Mouse (Mus musculus): ENCODE measurements around the gene Lim2. TPM values are rescaled to one million over a fixed set of nuclear protein-coding genes. Genes with fewer than 3 reads are reported as not detected.

Gene Lim2
- polyA plus RNA-seq, 1 experiment from 2014 or later, result not detected

- 60% methylated on average over 4 of the region's 4 CpGs for WGBS
- no peak overlapping the region for H3K4me3 ChIP-seq
- no peaks in the 10 kb centered on the region for H3K4me1 ChIP-seq
- no peak overlapping the region for H3K9ac ChIP-seq
- no peaks in the 10 kb centered on the region for H3K36me3 ChIP-seq (replicated peaks)
- H3K27ac ChIP-seq, result no peak overlapping the region
- H3K9me3 ChIP-seq, result no peaks in the 10 kb centered on the region
- no peak for ATAC-seq (replicated peaks)
- H3K4me2 ChIP-seq, result no peak overlapping the region
- no peaks in the 10 kb centered on the region for H3K27me3 ChIP-seq (replicated peaks)
Measured at GRCm38 (mm10) chr7:43429500-43429899, 2.0 kb downstream of the Lim2 start.

DNA sequence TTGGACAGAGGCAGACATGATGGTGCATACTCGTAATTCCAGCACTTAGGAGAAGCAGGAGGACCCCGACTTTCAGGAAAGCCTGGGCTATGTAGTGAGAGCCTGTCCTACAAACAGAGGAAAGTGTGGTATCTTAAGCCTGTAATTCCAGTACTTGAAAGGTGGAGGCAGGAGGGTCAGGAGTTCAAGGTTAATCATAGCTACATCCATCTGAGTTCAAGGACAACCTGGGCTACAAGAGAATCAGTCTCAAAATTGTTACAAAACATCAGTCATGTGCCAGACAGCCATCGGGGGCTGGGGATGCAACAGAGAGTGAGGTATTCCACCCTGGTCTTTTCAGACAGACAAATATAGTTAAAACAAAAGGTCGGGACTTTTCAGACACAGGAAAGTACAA is 5.4 kb downstream of the Lim2 start:
- ATAC-seq (replicated peaks), result no peak
- no peaks in the 10 kb centered on the region for H3K9me3 ChIP-seq
- H3K4me3 ChIP-seq, result no peak overlapping the region
- no peak overlapping the region for H3K9ac ChIP-seq
- no peak overlapping the region for H3K4me2 ChIP-seq
- H3K27me3 ChIP-seq (replicated peaks), result no peaks in the 10 kb centered on the region
- H3K27ac ChIP-seq, result no peak overlapping the region
- H3K4me1 ChIP-seq, result no peaks in the 10 kb centered on the region
- no peaks in the 10 kb centered on the region for H3K36me3 ChIP-seq (replicated peaks)
- 82% methylated on average over 4 of the region's 4 CpGs for WGBS

DNA sequence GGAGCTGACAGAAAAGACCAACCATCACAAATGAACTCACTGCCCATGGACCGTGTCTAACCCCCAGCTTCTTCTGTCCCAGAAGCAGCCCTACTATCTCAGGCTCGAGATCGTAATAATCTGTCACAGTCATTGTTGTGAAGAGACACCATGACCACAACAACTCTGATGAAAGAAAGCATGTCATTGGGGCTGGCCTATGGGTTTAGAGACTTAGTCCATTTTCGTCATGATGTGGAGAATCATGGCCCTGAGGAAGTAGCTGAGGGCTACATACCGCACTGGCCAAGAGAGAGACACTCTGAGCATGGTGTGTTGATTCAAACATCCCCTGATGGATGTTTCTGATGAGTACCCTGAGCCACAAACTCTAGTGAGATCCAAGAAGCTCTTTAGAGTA is 7.2 kb downstream of the Lim2 start:
- no peak overlapping the region for H3K9ac ChIP-seq
- ATAC-seq (replicated peaks), result no peak

GRCm38 (mm10) chr7:43436341-43437255 is 9.1 kb downstream of the Lim2 start, which contains the start of gene Nkg7:
Gene Nkg7, plus strand, starts transcription at chr7:43437073.
- H3K27ac ChIP-seq, result no peak within 1 kb of the TSS
- no peaks in the 10 kb centered on the region for H3K9me3 ChIP-seq
- H3K4me3 ChIP-seq, result no peak within 1 kb of the TSS
- no peak for ATAC-seq (replicated peaks)
- WGBS, result 79% methylated on average over 10 of the region's 10 CpGs
- H3K4me1 ChIP-seq, result no peaks in the 10 kb centered on the region
- H3K9ac ChIP-seq, result no peak within 1 kb of the TSS
- H3K27me3 ChIP-seq (replicated peaks), result no peaks in the 10 kb centered on the region
- no peaks in the 10 kb centered on the region for H3K36me3 ChIP-seq (replicated peaks)
- H3K4me2 ChIP-seq, result no peak within 1 kb of the TSS

More for the DNA sequence above, 7.2 kb downstream of the Lim2 start:
- H3K36me3 ChIP-seq (replicated peaks), result no peaks in the 10 kb centered on the region
- no peak overlapping the region for H3K27ac ChIP-seq
- no peak overlapping the region for H3K4me2 ChIP-seq
- WGBS, result 85% methylated on average over 5 of the region's 5 CpGs
- no peak overlapping the region for H3K4me3 ChIP-seq
- no peaks in the 10 kb centered on the region for H3K4me1 ChIP-seq
- H3K27me3 ChIP-seq (replicated peaks), result no peaks in the 10 kb centered on the region
- no peaks in the 10 kb centered on the region for H3K9me3 ChIP-seq

DNA sequence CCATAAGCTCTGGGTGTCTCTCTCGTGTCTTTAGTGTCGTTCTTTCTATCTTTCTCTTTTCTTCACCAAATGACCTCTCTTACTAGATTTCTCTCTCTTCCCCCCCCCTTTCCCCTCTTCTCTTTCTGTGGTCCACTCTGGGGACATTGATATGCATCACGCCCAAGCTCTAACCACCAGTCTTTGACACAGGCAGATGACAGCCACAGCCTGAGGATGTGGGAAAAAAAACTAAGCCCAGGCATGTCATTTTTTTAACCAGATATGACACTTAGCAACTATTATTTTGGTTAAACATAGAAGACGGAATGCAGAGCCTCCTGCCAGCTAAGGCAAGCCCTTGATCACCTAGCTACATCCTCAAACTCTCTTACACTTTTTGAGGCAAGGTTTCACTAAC is 11.1 kb downstream of the Lim2 start:
- ATAC-seq (replicated peaks), result no peak
- Histone ChIP-seq H3K4me2 (no peak overlapping the region), H3K4me1 (peaks cover 10% of the 10 kb centered on the region), H3K9ac (no peak overlapping the region), H3K4me3 (no peak overlapping the region), H3K36me3 (replicated peaks) (no peaks in the 10 kb centered on the region), H3K9me3 (no peaks in the 10 kb centered on the region), H3K27ac (no peak overlapping the region), H3K27me3 (replicated peaks) (no peaks in the 10 kb centered on the region)
- 83% methylated on average over 4 of the region's 4 CpGs for WGBS

DNA sequence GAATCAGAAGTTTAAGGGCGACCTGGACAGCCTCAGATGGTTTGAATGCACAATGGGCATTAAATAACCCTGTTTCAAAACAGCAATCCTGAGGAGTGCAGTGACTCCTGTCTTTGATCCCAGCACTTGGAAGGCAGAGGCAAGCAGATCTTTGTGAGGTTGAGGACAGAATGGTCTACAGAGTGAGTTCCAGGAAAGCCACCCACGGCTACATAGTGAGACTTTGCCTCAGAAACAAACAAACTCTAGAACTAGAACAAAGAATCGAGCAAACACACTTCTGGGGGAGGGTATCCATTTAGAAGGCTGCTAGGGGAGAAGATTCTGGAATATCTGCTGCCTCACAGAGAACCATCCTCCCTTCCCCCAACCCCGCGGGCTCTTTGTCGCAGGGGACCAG is 13.0 kb downstream of the Lim2 start, which contains the start of gene Cldnd2:
Cldnd2 (plus strand) TSS at position 301 of the 400 bp plus-strand sequence.
- 83% methylated on average over 6 of the region's 6 CpGs for WGBS
- no peak within 1 kb of the TSS for H3K4me3 ChIP-seq
- no peaks in the 10 kb centered on the region for H3K36me3 ChIP-seq (replicated peaks)
- no peak for ATAC-seq (replicated peaks)
- no peaks in the 10 kb centered on the region for H3K9me3 ChIP-seq
- H3K27me3 ChIP-seq (replicated peaks), result no peaks in the 10 kb centered on the region
- H3K4me2 ChIP-seq, result no peak within 1 kb of the TSS
- H3K27ac ChIP-seq, result no peak within 1 kb of the TSS
- peaks cover 21% of the 10 kb centered on the region for H3K4me1 ChIP-seq
- H3K9ac ChIP-seq, result no peak within 1 kb of the TSS

GRCm38 (mm10) chr7:43441071-43441470 is 13.6 kb downstream of the Lim2 start:
- 84% methylated on average over 3 of the region's 3 CpGs for WGBS
- no peak overlapping the region for H3K4me3 ChIP-seq
- no peaks in the 10 kb centered on the region for H3K36me3 ChIP-seq (replicated peaks)
- H3K4me2 ChIP-seq, result no peak overlapping the region
- H3K27ac ChIP-seq, result no peak overlapping the region
- H3K9me3 ChIP-seq, result no peaks in the 10 kb centered on the region
- H3K4me1 ChIP-seq, result peaks cover 21% of the 10 kb centered on the region
- no peak overlapping the region for H3K9ac ChIP-seq
- no peaks in the 10 kb centered on the region for H3K27me3 ChIP-seq (replicated peaks)
- no peak for ATAC-seq (replicated peaks)

DNA sequence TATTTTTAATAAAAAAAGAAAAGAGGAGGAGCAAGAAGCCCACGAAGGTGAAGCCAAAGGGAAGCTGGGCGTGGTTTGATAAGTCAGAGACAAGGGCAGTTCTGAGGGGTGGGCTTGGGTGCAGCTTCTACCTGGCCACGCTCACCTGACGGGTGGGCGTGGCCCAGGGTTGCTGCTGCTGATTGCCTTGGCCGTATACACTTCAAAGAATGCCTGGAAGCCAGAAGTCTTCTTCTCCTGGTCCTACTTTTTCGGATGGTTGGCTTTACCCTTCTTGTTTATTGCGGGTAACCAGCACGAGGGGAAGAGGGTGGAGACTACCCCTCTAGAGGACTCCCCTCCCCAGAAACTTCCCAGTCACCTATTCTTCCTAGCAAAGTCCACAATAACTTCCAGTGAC is 15.2 kb downstream of the Lim2 start:
- peak; percentile 2; the same call in 1 of the 2 replicates for ATAC-seq (replicated peaks)
- no peaks in the 10 kb centered on the region for H3K27me3 ChIP-seq (replicated peaks)
- no peaks in the 10 kb centered on the region for H3K9me3 ChIP-seq
- peaks cover 21% of the 10 kb centered on the region for H3K4me1 ChIP-seq
- H3K9ac ChIP-seq, result peak overlapping the region; percentile 53
- H3K36me3 ChIP-seq (replicated peaks), result no peaks in the 10 kb centered on the region
- H3K4me2 ChIP-seq, result peak overlapping the region; percentile 69
- WGBS, result 10% methylated on average over 9 of the region's 9 CpGs
- peak overlapping the region; percentile 48 for H3K4me3 ChIP-seq
- peak overlapping the region; percentile 86 for H3K27ac ChIP-seq

GRCm38 (mm10) chr7:43443126-43443916 is 15.9 kb downstream of the Lim2 start:
- peak overlapping the region; percentile 69 for H3K4me2 ChIP-seq
- H3K4me3 ChIP-seq, result peak overlapping the region; percentile 48
- H3K9ac ChIP-seq, result peak overlapping the region; percentile 53
- peak overlapping the region; percentile 86 for H3K27ac ChIP-seq
- WGBS, result under 1% methylated on average over 36 of the region's 36 CpGs
- no peaks in the 10 kb centered on the region for H3K36me3 ChIP-seq (replicated peaks)
- no peaks in the 10 kb centered on the region for H3K27me3 ChIP-seq (replicated peaks)
- H3K4me1 ChIP-seq, result peaks cover 21% of the 10 kb centered on the region
- ATAC-seq (replicated peaks), result peak; percentile 85
- no peaks in the 10 kb centered on the region for H3K9me3 ChIP-seq

DNA sequence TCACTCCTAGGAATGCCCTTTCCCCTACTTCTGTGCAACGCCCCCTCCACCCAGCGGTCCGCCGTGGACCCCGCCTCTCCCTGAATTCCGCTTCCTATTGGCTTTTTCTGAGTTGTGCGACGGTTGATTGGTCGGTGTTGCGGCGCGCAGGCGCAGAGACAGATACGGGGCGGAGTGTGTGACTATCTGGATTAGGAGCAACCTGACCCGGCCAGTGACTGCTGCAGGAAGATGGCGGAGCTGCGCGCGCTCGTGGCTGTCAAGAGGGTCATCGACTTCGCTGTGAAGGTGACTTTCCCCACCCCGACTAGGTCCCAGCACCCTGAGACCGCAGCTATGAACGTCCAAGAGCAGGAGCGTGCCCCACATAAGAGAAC is 16.4 kb downstream of the Lim2 start, which contains the start of the genes Etfb and Gm45233:
Etfb (plus strand) TSS at position 167 of the 377 bp plus-strand sequence.
Gm45233 (plus strand) TSS at position 212 of the 377 bp plus-strand sequence.
- Histone ChIP-seq H3K9ac (peak within 1 kb of the TSS; percentile 53), H3K4me3 (peak within 1 kb of the TSS; percentile 48), H3K9me3 (no peaks in the 10 kb centered on the region), H3K4me2 (peak within 1 kb of the TSS; percentile 69), H3K27ac (peak within 1 kb of the TSS; percentile 86), H3K4me1 (peaks cover 21% of the 10 kb centered on the region), H3K27me3 (replicated peaks) (no peaks in the 10 kb centered on the region), H3K36me3 (replicated peaks) (no peaks in the 10 kb centered on the region)
- peak; percentile 97 for ATAC-seq (replicated peaks)
- WGBS, result under 1% methylated on average over 27 of the region's 27 CpGs

DNA sequence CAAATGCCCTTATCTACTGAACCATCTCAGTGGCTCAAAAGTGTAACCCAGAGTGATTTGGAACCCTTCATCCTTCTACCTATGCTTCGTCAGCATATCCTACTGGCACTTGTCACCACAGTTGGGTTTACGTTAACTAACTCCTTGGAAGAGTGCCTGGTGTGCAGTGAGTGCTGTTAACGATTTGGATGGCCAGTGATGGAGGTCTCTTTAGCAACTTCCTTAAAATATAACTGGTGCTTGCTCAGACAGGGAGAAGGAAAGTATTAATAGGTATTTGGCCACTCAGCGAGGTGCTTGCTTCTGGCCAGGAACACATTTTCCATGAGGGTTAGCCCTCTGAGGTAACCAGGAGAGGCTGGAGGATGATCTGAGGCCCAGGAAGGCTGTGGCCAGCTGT is 20.3 kb downstream of the Lim2 start:
- Histone ChIP-seq H3K4me1 (peaks cover 14% of the 10 kb centered on the region), H3K9ac (no peak overlapping the region), H3K27ac (no peak overlapping the region), H3K27me3 (replicated peaks) (no peaks in the 10 kb centered on the region), H3K9me3 (no peaks in the 10 kb centered on the region), H3K4me2 (no peak overlapping the region), H3K4me3 (no peak overlapping the region), H3K36me3 (replicated peaks) (0 out of 2 replicates have a peak, but pooled peaks cover 1% of the 10 kb centered on the region)
- 93% methylated on average over 4 of the region's 4 CpGs for WGBS
- no peak for ATAC-seq (replicated peaks)

- Histone ChIP-seq H3K27me3 (replicated peaks) (no peaks in the 10 kb centered on the region), H3K4me1 (peaks cover 11% of the 10 kb centered on the region), H3K4me2 (no peak overlapping the region), H3K9me3 (no peaks in the 10 kb centered on the region), H3K4me3 (no peak overlapping the region), H3K9ac (no peak overlapping the region), H3K36me3 (replicated peaks) (0 out of 2 replicates have a peak, but pooled peaks cover 3% of the 10 kb centered on the region), H3K27ac (no peak overlapping the region)
- WGBS, result 95% methylated on average over 3 of the region's 3 CpGs
- no peak for ATAC-seq (replicated peaks)
Measured at GRCm38 (mm10) chr7:43448246-43448645, 20.8 kb downstream of the Lim2 start.
